Mouse (Mus musculus) hindlimb bud, embryonic 11.5 days (tissue): ENCODE measurements around the gene Orc1.

ENCODE experiments used
- DNase-seq: peaks from one replicate; pipeline ENCODE4 v3.0.0-alpha.2; 2012; ENCODE audit warnings: low read depth, low spot score; ENCODE audit errors: extremely low spot score

Orc1 gene

DNA sequence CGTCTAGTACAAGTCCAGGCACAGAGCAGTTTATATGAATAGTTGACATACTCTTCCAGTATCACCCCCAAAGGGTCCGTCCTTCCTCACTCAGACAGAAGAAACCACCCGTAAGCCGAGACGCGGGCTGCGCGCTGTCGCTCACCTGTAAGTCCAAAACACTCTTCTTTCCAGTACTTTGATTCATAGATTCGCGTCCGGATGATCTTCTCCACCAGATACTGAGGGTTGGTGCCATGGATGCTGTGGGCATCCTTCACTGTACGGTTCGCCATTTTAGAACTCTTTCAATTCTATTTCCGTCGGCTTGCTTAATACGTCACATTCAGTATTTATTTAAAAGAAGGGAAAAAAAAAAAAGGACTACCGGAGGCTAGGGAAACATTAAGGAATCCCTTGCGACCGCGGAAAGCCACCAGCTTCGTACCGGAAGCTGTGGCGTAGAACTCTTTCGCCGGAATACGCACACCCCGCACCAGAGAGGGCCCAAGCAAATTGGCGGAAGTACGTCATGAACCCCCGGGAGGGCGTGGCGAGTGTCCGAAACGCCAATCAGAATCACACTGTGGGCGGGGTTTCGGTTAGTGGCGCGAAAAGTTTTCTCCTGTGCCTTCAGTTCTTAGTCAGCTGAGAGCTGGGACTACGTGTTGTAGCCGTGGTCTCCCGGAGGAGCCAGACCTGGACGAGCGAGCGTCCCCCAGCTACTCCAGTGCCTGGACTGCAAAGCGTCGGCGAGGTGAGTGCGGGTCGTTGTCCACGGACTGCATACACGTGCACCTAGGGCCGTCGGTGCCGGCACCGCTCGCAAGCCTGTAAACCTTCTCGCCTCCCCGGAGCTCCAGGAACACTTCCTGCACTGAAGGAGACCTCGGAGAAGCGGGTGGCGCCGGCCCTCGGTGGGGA lies at the start of gene Orc1, which contains the start of gene Prpf38a:
TSS of gene Orc1 (plus strand) at position 584 of the 903 bp plus-strand sequence.
TSS of gene Prpf38a (minus strand) at position 497 of the 903 bp plus-strand sequence.
- peak; percentile 96 for DNase-seq

DNA sequence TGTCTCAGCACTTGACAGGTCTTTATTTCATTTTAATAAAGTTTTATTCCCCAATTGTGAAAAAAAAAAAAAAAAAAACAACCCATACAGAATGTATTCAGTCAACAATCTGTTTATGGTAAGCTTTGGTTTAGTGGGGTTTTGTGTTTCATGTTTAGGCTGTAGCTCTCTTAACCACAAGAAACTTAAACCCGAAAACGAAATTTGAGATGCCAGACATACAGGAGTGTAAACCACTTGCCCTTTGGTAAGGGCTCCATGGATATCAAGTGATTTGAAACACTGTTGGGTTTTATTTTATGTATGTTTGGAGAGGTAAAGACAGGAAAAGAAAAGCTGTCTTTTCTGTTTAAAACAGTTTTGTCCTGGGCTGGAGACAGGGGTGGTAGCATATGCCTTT lies 39.5 kb upstream of the Orc1 start:
- DNase-seq: no peak

DNA sequence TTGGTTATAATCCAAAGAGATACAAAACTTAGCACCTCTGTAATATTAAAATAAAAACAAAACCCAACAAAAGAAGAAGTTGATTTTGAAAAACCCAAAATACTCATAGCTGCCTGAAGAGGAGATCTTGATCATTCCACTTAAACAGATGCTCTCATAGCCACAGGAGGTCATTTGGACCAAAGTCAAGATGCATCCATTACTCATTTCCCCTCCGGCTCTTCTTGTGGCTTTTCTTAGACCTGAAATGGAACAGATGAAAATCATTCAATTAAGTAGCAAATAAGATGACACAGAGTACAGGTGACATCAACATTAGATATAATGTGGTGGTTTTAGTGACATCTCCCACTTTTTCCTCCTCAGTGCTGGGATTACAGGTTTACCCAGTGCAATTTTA lies 14.2 kb upstream of the Orc1 start:
- no peak for DNase-seq

DNA sequence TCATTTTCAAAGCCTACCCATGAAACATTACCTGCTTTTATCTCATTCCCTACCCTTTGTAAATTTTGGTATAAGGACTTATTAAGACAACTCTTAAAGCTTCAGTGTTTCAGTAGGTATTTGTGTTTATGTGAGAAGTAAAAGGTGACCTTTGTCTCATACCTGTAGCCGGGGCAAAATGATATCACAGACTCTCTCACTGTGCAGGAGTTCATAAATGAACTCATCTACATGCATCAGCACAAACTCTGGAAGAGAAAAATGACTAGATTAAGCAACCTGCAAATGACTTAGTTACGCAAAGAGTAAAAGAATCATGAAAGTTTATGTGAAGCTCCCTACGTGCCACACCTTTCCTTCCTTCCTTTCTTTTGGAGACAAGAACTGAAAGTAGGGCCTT lies 6.6 kb upstream of the Orc1 start:
- DNase-seq: no peak

DNA sequence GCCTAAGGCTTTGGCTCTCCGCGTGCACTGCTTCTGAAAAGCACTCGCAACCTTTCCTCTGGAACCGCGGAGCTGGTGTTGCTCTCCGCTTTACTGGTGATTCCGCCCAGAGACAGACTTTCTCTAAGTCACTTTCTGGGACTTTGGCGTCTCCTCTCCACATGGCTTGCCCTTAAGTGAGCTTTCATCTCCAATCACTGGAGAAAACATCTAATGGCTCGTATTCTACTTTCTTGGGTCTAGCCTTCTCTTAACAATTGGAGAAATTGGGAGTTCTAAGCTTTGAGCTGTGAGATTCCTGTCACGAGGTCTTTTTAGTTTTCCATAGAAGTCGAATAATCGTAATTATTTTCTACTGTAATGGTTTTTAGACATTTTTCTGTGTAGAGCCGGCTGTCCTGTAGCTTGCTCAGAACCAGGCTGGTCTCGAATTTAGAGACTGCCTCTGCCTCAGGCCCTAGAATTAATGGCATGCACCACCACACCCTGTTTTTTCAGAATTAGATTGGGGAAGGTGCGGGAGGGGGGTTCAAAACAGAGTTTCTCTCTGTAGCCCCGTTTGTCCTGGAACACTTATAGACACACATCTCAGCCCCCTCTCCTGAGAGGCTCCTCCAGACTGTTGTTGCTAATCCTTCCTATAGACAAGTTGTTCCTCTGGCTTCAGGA lies 654 bp downstream of the Orc1 start:
- DNase-seq: no peak

DNA sequence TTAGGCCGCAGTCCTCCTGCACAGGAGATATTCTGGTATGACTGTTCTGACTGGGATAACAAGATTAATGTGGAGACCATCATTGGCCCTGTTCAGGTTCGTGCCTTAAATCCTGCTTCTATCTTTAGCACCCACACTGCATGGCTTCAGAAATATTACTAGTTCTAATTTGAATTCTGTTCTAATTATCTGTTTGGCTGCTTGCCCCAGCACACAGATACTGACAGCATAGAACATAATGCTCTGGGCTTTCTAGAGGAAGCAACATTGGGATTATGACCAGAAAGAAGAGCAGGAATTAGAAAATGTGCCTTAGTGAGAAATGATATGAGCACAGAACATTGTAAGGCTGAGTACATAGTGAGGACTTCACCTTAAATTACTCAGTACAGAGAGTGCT lies 14.2 kb downstream of the Orc1 start:
- DNase-seq: no peak

DNA sequence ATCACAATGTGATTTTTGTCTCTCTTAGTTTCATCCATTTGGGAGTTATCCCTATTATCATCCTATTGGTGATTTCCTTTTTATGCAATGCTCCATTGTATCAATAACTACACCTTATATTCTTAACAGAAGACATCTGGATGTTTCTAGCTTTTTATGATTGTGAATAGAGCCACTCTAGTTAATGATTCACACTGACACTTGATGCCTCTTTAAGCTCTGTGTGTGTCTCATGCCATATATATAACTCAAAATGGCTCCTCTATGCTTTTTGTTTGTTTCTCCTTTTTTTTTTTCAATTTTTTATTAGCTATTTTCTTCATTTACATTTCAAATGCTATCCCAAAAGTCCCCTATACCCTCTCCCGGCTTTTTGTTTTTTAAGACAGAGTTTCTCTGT lies 16.6 kb downstream of the Orc1 start:
- no peak for DNase-seq

DNA sequence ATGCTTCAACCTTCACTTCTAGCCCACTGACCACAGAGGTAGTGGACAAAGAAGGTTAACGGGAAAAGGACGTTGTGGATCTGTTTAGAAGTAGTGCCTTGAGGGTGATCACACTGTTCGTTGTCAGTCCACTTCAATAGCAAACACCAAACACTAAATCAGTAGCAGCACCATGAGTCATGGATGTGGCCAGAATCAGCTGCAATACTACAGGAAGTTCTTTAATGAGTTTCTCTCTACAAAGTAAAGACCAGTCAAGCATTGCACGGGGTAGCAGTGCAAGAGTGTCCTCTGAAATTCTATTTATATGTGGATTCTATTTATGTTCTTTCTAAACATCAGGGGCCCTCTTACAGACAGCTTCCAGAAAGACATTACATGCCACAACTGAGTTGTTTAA lies 19.1 kb downstream of the Orc1 start:
- DNase-seq: no peak

DNA sequence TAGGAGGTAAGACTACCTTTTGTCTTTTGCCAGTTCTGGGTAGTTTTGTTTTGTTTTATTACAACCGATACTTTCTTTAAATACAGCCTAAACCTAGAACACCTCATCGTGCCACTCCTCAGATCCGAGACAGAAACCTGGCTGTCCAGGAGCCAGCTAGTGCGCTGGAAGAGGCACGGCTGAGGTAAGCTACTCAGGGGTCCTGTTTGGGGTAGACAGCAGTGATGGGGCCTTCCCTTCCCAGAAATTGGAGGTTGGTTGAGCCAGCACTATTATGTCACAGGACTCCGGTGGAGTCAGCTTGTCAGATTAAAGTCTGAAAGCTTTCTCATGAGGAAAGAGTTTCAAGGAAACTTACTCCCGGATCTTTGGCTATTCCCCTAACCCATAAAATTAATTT lies 22.6 kb downstream of the Orc1 start:
- DNase-seq: no peak

DNA sequence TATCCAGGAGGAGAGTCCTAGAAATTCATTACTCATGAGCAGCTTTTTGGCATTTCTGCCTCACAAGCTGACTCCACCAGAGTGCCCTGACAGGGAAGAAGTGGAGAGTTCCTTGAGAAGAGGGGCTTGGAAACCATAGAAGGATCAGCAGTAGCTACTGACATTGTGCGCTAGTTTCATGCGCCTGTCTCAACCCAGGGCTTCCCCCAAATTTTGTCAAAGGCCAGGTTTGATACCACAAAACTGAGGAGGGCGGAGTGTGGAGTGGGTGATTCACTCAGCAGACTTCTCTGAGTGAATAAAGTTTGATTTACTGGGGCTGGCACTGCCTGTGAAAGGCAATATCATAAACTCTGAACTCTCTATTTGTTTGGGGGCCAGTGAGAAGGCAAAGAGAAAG lies 29.4 kb downstream of the Orc1 start:
- no peak for DNase-seq

DNA sequence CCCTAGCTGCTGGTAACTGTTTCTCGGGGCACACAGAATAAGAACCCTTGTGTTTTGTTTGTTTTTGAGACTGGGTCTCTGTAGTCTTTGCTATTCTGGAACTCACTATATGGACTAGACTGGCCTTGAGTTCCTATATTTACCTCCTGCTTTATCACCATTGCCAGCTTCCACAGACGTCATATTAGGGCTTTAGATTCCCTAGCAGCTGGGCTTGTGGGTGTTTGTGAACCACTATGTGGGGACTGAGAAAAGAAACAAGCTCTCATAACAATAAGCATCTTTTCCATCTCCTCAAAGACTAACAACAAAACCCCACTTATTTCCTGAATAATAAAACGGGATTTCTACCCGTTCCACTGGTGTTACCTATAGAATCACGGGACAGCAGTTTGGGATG lies 31.7 kb downstream of the Orc1 start:
- no peak for DNase-seq

DNA sequence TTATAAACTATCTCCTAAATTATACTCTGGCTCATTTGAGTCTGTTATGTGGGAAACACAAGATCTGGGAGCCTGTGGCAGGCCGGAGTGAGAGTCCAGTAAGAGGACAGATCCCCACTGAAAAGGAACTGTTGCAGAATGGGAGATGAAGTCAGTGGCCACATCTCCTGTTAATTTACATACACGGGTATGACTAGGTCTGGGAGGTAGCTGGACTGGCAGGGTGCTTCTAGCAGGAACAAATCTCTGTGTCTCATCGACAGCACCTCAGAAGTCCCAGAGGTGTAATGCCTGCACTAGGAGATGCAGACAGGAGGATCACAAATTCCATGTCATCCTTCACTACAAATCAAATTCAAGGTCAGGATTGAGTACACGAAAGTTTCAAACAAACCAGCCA lies 39.4 kb downstream of the Orc1 start:
- no peak for DNase-seq

DNA sequence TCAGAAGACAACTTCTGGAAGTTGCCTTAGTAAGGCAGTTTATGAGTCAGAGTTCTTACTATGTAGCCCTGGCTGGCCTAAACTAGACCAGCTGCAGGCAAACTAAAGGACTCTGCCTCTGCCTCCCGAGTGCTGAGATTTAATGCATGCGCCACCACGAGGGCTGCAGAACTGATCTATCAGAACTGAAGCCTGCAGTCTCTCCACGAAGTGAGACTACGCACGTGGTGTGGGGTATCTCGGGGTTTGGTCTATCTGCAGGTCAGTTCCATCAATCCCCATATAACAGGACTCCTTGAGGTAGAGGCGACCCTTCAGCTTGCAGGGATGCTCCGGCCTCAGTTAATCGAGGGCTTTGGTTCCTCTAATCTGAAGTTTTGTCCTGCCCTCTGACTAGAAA lies 39.9 kb downstream of the Orc1 start:
- DNase-seq: no peak

DNA sequence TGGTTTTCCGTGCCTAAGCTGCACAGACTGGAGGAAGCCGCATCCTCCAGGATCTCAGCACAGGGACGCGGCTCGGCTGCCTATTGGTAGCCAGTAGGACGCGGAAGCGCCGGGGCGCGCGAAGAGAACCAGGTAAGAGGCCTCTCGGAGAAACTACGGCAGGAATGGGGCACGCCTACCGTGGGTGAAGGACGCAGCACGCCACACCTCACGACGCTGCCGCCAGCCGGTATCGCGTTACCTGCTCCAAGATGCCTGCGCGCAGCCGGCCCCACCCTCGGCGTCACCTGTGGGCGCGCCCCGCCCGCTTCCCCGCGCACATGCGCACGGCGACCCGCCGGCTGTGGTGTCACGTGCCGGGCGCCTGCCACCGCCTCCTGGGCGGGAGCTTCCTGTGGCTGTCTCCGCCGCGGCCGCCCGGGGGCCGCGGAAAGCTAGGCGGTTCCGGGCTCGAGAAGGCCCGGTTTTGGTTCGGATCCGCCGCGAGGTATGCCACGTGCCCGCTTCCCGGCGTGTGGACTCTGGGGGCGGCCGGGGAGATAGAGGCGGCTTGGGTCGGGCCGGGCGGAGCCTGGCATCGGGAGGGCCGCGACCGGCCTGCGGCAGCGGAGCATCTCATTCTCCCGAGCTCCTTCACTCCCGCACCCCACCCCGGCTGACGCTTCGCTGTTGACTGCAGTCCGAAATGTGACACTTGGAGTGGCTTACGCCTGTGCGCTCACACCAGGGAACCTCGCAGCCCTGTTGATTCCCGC lies 40.5 kb downstream of the Orc1 start, which contains the start of gene Cc2d1b:
TSS of gene Cc2d1b (plus strand) at position 354 of the 755 bp plus-strand sequence.
- DNase-seq: no peak

DNA sequence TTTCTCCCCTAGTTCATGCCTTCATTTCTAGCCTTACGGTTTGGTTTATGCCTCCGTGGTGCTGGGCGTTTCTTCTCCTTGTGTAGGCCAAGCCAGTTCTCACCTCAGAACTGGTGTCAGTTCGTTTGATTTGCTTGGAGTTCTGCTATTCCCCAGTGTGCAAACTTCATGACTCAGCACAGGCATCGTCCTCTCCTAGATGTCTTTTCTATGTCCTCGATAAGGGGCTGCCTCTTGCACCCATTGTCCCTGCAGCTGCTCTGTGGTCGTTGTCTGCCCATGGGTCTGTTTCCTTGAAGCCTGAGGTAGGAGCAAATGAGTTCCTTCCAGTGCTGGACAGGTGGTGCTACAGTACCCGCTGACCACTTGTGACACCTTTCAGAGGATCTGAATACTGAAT lies 41.3 kb downstream of the Orc1 start:
- DNase-seq: no peak

DNA sequence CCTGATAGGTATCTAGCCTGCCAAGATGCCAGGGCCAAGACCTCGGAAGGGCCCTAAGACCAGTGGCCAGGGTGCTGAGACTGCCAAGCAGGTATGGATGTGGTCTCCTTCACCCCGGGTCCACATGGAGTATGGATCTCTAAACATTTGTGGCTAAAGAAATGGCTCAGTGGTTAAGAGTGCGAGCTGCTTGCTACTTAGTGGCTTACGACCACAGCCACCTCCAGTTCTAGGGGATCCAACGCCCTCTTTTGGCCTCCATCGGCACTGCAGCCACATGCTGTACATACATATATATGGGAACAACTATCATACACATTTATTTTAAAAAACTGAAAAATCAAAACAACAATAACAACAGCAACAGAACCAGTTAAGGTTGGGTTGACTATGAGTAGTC lies 42.3 kb downstream of the Orc1 start:
- DNase-seq: no peak

DNA sequence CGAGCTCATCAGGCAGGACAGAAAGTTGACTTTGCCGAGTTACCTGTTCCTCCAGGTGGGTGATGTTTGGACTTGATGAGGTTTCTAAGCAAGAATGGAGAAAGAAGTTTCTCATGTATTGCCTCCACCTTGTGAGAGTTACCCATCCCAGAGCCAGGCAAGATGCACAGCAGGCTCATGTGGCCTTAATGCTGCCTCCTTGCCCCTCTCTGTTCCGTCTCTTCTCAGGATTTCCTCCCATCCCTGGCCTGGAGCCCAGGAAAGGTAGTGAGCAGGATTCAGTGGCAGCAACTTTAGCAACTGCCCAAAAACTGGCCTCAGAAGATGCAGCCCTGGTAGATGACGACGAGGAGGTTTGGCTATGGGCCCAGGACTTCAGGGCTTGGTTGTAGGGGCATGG lies 47.8 kb downstream of the Orc1 start:
- DNase-seq: no peak

DNA sequence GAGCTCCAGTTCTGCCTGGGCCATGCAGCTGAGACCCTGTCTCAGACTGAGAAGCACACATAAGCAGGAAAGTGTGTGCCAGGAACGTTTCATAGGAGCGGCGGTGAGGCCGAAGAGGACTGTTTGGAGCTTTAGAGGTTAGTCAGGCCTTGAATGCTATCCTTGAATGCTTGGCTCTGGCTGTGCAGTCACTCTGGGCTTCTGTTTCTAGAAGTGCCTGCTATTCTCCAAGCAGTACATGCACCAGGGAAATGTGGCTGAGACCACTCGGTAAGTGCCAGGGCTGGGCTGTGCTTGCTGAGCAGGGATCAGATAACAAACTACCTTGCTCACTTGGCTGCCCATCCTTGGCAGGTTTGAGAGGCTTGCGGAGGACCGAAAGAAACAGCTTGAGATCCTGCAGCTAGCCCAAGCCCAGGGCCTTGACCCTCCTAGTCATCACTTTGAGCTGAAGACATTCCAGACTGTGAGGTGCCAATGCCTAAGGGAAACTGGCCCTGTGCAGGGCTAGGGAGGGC lies 50.2 kb downstream of the Orc1 start:
- DNase-seq: no peak

DNA sequence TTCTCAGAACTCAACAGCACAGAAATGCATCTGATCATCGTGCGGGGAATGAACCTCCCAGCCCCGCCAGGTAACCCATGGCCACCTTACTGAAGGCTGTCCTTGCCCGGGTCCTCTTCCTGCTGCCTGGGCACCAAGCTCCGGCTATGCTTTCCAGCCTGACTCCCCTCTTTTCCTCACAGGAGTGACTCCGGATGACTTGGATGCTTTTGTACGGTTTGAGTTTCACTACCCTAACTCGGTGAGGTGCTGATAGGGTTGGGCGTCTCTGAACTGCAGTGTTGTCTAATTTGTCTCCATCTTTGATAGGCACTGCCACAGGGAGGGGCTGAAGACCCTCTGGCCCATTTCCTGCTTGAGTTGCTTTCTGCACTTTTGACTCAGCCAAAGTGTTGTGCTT lies 50.9 kb downstream of the Orc1 start:
- DNase-seq: no peak

DNA sequence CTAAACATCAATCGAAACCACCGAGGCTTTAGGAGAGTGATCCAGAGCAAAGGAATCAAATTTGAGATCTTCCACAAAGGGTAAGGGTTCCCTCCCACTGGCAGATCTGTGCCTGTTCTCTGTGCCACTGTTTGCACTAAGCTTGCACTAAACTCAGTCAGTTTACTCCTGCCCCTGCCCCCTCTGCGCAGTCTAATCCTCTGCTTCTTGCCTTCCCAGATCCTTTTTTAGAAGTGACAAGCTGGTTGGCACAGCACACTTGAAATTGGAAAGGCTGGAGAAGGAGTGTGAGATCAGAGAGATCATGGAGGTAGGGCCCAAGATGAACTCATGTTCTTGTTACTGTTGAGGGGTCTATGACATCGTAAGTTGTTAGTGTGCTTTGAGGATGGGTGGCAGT lies 52.4 kb downstream of the Orc1 start:
- DNase-seq: no peak

DNA sequence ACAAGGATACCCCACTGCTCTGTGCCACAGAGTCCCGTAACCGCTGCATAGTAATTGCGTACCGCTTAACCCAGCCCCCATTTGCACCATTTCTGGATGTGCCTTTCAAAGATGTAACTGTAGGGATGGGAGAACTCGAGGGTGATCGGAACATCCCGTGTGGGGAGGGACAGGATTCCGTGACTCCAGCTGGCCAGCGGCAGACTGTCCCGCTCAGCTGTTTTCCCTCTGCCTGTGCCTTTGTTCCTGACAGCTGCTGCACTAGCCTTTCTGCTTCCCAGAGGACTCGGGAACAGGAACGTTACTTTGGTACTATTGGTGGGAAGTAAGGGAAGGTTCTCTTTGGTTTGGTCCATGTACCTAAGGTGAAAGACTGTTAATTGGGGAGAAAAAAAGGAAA lies 54.5 kb downstream of the Orc1 start:
- no peak for DNase-seq
